Mouse (Mus musculus) lung, postnatal 14 days (tissue): ENCODE results near the gene Shisa8.
"Not testable (repeated sequence)": the region's sequence is repeated elsewhere in the genome, so short reads cannot be mapped to it uniquely, and the experiment has no call there.

Experiments
- DNase-seq: peaks from one replicate; pipeline ENCODE4 v3.0.0; 2021

The Shisa8 gene

DNA sequence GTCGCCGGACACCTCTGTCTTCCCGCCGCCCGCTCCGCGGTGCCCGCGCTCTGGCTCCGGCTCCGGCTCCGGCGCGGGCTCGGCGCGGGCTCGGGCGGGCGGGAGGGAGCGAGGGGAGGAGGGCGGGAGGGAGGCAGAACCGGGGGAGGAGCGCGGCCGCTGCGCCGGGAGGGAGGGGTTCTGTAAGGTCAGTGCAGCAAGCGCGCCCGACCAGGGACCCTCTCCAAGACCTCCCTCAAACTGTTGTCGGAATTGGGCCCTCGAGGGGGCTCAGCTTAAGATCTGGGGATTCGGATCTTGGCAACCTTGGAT is at the start of gene Shisa8:
Gene Shisa8 (minus strand): TSS at position 64 of the 312 bp plus-strand sequence.
- DNase-seq = no peak

DNA sequence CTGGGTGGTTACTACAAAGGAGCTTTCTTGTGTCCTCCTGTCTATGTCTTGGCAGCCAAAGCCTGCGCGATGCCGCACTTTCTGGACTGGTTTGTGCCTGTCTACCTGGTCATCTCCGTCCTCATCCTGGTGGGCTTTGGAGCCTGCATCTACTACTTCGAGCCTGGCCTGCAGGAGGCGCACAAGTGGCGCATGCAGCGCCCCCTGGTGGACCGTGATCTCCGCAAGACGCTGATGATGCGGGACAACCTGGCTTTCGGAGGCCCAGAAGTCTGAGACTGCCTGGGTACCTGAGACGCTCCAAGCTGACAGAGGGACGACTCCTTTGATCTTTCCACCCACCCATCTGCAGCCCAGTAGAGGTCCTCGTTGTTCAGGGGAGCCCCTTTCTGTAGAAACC is 46.9 kb upstream of the Shisa8 start:
- peak; percentile 74 for DNase-seq

DNA sequence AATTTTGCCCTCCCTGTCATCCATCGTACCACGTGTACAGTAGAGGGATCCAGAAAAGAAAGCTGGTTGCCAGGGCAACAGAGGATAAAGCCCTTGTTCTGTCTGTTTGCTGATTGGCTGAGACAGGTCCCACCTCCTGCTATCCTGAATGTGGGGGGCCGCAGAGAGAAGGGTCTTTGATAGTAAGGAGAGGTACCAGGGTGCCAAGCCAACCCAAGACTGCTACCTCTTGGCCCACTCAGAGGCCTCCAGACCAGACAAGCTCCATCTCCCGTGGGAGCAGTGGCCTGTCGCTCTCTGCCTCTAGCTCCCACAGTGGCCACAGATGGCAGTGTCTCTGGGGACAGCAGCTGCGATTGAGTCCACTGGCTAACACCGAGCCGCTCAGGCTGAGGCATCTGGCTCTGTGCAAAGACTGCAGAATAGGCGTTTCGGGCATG is 43.3 kb upstream of the Shisa8 start:
- DNase-seq = no peak

DNA sequence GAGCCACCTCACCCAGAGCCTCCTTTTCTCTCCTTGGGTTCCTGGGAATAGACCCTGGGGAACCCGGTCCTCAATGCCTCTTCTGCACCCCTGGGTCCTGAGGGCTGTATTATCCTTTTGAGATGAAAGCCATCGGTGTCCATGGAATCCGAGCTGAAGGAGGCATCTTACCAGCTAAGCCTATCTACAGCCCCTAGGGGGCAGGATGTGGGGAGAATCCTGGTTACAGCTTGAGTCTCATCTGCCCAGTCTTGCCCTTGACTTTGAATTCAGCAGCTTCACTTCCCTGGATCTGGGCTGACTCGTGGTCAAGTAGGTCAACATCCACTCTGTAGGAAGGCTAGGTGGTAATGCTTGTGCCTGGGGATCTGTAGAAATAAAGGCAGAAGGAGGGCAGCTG is 42.6 kb upstream of the Shisa8 start:
- no peak for DNase-seq

DNA sequence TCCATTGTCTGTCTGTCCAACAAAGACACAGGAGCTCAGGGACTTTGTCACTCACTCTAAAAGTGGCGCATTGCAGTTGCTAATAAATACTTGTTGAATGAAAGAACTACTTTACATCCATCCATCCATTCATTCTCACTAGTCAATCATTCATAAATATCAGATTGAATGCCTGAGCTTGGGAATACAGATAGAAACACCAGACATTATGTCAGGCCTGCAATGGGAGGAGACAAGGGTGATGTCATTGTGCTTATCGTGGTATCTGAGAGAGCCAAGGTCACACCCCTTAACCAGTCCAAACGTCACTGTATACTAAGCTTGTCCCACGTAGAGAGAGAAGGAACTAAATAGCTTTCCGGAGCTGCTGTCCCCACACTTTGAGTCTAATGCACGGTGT is 39.5 kb upstream of the Shisa8 start, which contains the start of gene 1500009C09Rik:
Gene 1500009C09Rik (plus strand): TSS at position 301 of the 400 bp plus-strand sequence.
- DNase-seq = no peak

DNA sequence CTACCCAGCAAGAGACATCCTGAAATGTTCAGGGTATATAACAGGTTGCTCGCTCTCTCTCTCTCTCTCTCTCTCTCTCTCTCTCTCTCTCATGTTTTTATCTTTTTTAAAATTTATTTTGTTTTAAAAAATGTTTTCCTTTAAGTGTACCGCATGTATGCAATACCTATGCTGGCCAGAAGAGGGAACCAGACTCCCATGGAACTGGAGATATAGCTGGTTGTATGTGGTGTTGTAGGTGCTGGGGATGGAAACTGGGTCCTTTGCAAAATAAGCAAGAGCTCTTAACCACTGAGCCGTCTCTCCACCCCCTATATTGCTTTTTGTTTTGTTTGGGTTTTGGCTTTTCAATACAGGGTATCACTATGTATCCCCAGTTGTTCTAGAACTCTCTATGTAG is 39.0 kb upstream of the Shisa8 start:
- no peak for DNase-seq

DNA sequence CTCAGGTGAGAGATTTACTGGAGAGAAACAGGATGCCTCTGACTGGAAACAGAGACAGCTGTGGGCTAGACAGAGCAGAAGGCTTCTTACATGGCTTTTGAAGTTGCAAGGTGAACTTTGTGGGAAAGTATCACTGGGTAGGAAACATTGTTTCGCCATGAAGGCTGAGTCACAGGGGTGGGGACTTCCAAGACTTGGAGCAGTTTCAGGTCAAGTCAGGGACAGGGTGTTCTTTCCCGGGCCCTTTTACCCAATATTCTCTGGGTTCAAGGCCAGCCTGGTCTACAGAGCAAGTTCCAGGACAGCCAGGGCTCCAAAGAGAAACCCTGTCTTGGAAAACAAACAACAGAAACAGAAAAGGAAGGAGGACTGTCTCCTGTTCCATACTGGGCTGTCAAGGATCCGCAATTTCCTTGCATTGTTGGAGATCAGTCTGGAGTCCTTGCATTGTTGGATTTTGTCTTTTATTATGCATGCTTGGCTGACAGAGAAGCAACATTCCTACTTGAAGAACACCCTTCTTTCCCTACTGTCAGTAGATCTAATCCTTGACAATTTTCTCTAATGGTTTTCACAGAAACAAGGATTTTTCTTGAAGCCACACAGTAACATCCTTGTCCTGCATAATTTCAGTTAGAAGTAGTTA is 34.6 kb upstream of the Shisa8 start:
- no peak for DNase-seq

DNA sequence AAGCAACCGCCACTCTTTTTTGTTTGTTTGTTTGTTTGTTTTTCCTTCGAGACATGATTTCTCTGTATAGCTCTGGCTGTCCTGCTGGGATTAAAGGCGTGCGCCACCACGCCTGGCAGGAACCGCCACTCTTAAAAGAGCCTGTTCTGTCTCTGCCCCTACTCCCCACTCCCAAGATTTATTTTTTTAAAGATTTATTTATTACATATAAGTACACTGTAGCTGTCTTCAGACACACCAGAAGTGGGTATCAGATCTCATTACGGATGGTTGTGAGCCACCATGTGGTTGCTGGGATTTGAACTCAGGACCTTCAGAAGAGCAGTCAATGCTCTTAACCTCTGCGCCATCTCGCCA is 32.2 kb upstream of the Shisa8 start:
- not testable (repeated sequence) for DNase-seq

DNA sequence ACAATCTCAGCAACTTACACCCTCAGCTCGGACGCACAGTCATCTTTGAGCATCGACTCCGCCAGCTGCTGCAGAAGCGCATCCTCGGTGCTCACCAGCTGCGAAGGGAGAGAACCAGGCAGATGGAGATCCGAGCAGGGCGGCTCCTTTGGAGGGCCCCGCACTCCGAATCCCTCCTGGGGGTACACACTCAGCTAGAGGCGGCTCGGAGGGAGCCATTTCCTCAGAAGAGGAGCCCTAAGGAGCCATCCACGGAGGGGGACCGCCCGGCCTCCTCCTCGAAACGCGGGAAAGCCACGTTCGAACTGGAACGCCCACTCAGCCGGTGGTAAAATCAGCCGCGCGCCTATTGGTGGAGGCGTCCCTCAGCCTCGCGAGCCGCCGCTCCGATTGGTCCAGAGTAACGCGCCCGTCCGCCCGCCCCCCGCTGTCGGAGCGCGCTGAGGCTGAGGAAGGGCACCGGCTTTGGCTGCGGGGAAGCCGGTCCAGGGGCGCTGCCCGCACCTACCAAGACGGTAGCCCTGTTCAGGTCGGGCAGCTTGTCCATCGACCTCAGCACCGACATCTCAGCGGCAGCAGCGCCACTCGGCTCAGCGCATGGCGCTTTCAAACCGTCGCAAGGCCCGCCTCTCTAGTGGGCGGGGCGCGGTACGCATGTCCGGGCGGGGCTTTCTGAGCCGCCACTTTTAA is 31.6 kb upstream of the Shisa8 start, which contains the start of gene Cenpm:
Gene Cenpm (minus strand): TSS at position 634 of the 690 bp plus-strand sequence.
- DNase-seq = peak; percentile 93

DNA sequence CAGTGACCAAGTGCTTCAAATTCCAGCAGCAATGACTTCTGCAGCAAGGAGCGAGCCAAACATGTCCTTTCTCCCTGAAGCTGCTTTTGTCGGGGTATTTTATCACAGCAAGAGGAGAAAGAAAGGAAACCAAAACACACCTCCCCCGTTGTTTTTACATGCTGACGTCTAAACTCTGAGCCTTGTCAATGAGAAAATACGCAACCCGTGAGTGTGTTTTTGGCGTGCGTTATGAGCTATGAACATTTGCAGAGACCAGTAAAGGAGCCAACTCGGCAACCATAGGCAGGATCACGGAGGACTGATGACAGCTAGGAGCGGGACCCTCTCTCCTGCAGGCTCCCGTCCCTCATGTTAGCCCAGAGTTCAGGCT is 31.1 kb upstream of the Shisa8 start:
- no peak for DNase-seq

DNA sequence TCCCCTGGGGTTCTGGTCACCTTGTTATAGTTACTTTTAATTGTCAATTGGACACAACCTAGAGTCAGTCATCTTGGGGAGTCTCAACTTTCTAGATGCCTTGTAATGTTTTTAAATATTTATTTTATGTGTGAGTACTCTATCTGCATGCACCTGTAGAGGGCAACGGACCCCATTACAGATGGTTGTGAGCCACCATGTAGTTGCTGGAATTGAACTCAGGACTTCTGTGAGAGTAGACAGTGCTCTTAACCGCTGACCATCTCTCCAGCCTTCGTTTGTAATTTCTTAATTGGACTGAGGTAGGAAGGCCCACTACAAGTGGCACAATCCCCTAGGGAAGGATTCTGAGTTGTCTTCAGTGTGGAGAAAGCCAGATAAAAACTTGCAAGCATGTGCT is 30.7 kb upstream of the Shisa8 start:
- no peak for DNase-seq

DNA sequence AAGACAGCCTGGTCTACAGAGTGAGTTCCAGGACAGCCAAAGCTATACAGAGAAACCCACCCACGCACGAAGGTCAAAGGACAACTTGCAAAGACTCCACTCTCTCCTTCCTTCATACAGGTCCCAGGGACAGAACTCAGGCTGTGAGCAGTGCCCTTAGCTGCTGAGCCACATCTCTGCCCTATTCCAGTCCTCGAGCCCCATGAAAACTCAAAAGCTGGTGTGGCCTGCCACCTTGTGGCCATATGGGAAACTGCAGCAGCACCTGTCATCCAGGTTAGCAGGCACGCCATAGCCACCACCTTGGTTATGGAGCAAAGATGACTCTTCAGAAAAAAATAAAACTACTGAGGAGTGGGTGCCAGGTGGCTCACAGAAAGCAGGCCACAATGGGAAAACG is 23.9 kb upstream of the Shisa8 start:
- DNase-seq = peak; percentile 84

DNA sequence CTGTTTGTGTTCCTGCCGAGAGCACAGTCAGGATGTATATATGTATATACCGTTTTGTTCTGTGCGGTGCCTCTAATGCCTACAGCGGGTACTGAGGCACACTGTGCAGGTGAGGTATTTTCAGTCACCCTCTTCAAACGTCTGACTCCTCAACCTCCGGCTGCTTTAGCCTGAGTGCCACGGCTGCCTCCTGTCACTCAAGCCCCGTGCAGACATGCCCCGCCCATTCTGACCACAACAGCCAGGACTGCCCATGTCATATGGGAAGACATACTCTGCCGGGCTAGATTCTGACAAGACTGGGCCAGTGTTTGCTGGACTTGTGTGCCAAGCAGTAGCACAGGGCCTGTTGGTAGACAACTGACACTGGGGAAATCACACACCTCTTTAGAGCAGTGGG is 23.0 kb upstream of the Shisa8 start:
- DNase-seq = no peak

DNA sequence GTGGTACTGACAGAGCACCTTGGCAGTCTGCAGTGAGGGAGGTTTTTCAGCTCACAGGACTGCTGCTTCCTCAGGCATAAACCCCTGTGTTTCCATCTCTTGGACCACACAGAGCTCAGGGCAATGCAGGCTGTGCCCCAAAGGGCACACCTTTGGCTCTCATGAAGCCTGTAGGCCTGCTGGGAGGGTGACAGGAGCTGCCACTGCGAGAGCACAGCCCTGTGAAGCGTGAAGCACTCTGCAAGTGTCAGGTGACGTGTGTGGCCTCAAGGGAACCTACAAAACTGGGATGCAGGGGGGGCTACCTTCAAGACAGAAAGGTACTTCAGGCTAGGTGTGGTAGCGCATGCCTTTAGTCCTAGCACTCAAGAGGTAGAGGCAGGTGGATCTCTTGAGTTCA is 20.0 kb upstream of the Shisa8 start:
- no peak for DNase-seq

DNA sequence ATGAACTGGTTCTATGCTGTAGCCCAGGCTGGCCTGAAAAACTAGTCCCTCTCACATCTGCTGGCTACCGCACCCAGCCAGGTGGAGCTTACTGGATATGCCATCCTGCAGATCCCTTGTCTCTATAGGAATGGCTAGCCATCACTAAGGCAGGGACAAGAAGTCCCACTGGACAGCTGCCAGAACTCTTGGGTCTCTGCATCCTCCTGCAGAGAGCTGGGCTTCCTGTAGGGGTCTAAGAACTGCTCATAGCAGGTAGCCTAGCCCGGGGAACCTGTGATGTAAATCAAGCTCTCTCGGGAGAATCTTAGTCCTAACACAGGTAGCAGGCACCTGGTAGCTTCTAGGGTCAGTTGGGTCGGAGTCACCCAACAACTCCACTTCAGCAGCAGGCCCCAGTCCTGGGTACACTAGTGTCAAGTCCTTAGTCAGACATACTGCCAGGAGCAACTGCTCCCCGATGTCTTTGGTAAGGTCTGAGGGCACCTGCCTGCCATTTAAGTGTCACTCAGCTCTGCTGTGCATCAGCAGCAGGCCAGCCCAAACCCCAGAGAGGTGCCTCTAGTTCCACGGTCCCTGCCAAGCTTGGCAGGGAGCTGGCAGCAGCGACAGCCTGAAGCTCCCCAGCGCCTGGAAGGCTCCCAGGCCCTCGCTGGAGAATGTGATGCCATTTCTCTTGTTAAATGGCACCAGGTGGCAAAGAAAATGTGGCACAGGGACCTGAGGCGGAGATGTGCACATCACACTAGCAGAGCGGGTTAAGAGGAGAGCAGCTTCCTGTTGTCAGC is 19.2 kb upstream of the Shisa8 start:
- no peak for DNase-seq

DNA sequence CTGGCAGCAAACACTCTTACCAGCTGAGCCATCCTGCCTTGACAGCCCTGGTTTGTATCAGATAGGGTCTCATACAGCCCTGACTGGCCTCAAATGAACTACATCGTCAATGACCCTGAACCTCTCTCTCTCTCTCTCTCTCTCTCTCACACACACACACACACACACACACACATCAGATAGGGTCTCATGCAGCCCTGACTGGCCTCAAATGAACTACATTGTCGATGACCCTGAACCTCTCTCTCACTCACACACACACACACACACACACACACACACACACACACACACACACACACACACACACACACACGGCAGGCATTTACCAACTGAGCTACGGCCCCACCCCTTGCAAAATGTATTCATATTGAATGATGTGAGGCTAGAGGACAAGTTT is 18.5 kb upstream of the Shisa8 start:
- no peak for DNase-seq

DNA sequence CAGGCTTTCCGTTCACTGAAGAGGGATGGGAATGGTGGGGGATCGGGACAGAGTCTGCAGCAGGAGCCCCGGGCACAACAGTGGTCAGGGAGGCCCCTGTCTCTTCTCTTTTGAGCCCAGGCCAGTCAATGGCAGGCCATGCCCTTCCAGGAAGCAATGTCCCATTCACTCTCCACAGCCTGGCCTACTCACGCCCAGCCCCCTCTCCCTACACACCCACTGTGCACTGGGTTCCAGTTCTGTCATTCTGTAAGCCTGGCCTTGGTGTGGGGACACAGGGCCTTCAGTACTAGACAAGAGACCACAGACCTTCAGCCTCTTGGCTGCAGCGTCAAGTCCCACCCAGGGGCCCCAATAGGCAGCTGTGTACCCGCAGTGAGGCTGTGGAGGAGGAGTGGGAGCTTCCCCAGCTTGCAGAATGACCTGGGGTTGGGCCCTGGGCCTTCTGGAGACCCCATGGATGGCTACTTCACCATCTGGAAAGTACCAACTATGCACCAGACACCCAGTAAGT is 17.5 kb upstream of the Shisa8 start:
- no peak for DNase-seq

DNA sequence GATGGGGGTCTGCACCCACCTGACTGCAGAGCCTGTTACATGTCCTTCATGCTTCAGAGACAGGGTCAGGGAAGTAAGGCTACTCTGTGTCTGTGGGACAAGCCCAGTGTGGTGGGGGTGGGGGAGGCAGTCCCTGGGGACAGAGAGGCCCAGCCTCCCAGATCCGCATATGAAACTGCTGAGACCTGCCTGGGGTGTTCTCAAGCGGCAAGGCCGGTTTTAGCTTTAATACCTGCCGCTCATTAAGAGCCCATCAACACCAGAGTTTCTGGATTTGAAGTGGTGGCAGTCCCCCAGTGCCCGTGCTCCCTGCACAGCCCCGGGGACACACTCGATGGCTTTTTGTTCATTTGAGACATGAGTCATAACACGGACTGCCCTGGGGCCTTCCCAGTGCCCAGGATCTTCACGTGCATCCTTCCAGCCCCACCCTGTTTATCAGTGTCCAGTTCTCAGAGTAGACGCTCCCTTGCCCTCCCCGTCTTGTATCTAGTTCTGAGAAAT is 17.0 kb upstream of the Shisa8 start:
- no peak for DNase-seq

DNA sequence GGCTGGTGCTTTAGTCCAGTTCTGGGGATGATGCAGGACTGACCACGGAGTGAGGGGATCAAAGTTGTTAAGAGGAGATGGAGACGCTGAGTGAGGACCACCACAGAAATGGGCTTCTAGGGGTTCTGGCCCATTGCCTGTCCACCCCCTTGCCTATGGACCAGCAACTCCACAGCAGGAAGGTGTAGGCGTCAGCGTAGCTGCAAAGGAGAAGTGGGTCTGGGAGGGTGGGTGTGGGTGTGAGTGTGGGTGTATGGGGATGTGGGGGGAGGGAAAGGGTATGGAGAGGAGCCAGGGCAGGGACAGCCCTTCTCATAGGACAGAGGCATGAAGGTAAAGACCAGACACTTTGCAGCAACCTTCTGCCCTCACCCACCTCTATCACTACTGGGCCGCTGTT is 13.2 kb upstream of the Shisa8 start:
- no peak for DNase-seq

DNA sequence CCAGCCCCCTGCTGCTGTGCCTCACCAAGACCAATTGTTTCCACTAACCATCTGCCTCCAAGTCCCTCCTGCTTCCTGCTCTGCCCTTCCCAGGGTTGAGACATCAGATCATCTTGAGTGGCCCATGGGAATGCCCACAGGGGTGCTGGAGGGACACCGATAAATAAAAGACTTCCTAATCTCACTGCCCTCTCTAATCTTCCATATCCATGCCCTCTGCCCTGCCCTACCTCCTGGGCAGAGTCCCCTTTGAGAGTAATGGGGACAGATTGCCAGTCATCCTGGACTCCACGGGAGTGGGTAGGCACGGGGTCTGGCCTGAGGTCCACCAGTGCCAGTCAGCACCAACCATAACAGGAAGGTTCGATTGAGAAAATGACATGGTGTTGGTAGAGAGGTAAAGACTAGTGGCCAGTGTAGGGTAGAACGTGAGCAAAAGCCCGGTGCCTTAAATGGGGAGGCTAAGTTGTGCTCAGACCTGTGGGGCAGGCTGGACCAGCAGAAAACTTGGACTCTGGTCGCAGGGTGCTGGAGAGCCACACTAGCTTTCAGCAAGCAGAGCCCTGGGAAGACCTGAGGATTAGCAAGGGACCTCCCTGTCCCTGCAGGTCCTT is 12.1 kb upstream of the Shisa8 start:
- DNase-seq = no peak

DNA sequence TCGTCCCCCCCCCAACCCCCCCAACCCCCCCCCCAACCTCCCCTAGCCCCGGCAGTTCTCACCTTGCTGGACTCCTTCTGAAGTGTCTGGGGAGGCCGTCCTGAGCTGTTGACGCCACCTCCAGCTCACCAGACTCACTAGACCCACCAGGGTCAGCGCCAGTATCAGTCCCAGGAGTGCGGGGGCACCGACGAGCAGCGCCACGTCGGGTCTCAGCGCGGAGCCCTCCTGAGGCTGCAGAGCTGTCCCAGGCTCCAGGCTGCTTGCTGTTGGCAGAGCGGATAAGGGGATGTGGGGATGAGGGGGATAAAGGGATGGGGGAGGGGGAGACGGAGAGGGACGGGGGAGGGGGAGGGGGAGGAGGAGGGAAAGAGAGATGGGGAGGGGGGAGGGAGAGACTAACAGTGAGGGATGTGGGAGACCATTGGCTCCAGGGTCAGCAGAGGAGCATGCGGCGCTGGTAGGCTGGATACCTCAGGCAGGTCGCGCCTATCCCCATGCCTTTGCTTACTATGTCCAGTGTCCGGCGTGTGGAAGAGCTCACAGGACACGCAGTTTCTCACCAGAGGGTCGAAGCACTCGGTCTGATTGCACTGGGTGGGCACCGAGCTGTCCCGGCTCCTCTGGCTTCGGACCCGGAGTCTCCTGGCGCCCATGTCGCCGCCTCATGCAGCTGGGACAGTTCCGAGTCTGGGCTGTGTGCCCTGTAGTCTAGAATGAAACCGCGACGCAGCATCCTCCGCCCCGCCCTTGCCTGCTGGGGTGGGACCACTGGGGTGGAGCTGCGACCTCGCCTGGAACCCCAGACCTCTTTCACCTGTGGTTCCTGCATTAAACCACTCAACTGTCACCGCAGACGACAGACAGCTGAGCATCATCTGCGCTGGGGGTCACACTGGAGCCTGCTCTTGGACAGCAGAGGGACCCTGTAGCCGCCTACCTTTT is 11.3 kb upstream of the Shisa8 start, which contains the start of gene Tnfrsf13c:
Gene Tnfrsf13c (minus strand): TSS at position 713 of the 945 bp plus-strand sequence.
- peak; percentile 42 for DNase-seq

DNA sequence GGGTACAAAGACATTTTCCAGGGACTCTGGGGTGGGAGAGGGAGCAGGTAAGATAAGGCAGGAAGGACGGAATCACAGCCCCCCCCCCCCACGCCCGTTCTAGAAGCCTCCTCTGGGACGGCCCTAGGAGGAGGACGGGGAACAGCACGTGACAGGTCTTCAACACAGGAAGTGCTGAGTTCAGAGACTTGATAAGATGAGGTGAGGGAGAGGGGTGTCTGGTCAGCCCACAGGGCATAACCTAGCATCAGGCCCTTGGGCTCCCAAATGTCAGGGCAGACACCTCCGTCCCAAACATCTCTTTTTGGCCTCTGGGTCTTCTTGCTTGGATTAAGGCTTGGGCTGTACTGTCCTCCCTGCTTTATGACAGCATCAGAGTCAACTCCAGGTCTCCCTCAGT is 10.6 kb upstream of the Shisa8 start:
- DNase-seq = no peak
